Mouse (Mus musculus): ENCODE measurements around the gene Pak4. TPM values are rescaled to one million over a fixed set of nuclear protein-coding genes. Genes with fewer than 3 reads are reported as not detected.
"Not testable (repeated sequence)": the region's sequence is repeated elsewhere in the genome, so short reads cannot be mapped to it uniquely, and the experiment has no call there.

Pak4 gene
- polyA plus RNA-seq, 1 experiment from 2014 or later = 21.1 TPM

DNA sequence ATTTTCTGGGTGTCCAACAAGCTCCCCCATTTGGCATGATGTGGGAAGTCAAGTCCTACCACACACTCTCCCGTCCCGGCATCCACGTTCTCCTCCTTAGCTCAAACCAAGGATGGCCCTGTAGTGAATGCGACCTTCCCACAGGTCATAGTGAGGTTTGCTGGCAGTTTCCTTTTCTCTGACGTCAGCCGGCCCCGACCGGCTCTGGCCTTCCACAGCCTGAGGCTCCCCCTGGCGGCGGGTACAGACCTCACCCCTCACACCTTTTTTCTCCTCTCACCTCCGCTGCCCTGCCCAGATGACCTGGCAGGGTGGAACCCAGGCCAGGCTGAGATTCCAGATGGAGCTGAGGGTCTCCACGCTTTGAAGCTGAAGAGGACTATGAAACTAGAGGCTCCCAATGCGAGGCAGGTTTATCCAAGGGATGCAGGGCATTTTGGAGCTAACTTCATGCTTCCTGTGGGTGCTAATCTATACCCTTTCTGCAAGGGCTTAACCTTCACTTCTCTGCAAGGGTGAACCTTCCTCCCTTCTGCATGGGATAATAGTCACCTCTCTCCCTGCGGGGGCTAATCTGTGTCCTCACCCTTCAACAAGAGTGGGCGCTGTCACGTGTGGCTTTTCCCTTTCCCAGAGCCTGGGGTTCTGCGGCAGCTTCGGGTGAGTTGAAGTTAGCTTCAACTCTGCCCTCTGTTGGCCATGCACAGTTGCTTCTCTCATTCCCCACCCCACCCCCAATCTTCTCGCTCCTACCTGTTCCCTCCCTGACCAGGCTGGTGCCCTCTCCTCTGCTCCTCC is 69.9 kb downstream of the Pak4 start:
- H3K9ac ChIP-seq (ENCODE audit: low read length) = no peak overlapping the region
- 0 out of 4 replicates have a peak, but pooled peaks cover 0 to 2% of the 10 kb centered on the region in 2 experiments for H3K4me1 ChIP-seq (ENCODE audit: control insufficient read depth in 2 of 2, insufficient read depth in 2 of 2, low read length in 2 of 2)
- no peaks in the 10 kb centered on the region for H3K36me3 ChIP-seq (ENCODE audit: control insufficient read depth, insufficient read depth, low read length)
- H3K4me2 ChIP-seq (ENCODE audit: low read length) = no peak overlapping the region
- no peak overlapping the region for H3K4me3 ChIP-seq (ENCODE audit: control insufficient read depth in 1 of 2, insufficient read depth in 1 of 2, low read depth in 1 of 2, low read length in 2 of 2)
- ATAC-seq (ENCODE audit: insufficient number of reproducible peaks, insufficient read depth, low FRiP score, low read depth) = 0 out of 2 replicates have a peak, but pooled peaks have one; percentile 17
- no peaks in the 10 kb centered on the region for H3K27me3 ChIP-seq (ENCODE audit: control insufficient read depth, insufficient read depth, low read length)
- no peak overlapping the region for H3K27ac ChIP-seq (replicated peaks in 1 of 2; ENCODE audit: control insufficient read depth in 1 of 2, insufficient read depth in 1 of 2, low read depth in 2 of 2, low read length in 2 of 2)
- H3K9me3 ChIP-seq (ENCODE audit: control insufficient read depth, low read length) = no peaks in the 10 kb centered on the region
- WGBS = 6% methylated on average over 19 of the region's 19 CpGs

DNA sequence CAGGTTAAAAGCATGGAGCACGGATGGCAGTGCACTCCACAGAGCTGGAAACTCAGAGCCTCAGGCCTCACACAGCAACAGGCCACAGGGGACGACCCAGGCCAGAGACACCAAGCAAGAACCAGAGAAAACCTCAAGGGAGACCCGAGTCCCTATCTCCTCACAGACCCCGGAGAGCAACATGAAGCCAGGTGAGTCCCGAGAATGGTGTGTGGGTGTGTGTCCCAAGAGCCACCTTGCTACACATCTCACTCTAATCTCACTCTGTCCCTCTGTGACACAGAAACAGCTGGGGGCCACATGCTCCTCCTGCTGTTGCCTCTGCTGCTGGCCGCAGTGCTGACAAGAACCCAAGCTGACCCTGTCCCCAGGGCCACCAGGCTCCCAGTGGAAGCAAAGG is 75.4 kb downstream of the Pak4 start, which contains the start of gene Ifnl3:
Gene Ifnl3 (plus strand): TSS at position 301 of the 400 bp plus-strand sequence.
- not testable (repeated sequence) for H3K9ac ChIP-seq (ENCODE audit: low read length); ATAC-seq (ENCODE audit: insufficient number of reproducible peaks, insufficient read depth, low FRiP score, low read depth); H3K9me3 ChIP-seq (ENCODE audit: control insufficient read depth, low read length); H3K27ac ChIP-seq (replicated peaks in 1 of 2; ENCODE audit: control insufficient read depth in 1 of 2, insufficient read depth in 1 of 2, low read depth in 2 of 2, low read length in 2 of 2); H3K4me3 ChIP-seq (ENCODE audit: control insufficient read depth in 1 of 2, insufficient read depth in 1 of 2, low read depth in 1 of 2, low read length in 2 of 2); H3K27me3 ChIP-seq (ENCODE audit: control insufficient read depth, insufficient read depth, low read length); H3K4me1 ChIP-seq (ENCODE audit: control insufficient read depth in 2 of 2, insufficient read depth in 2 of 2, low read length in 2 of 2); H3K36me3 ChIP-seq (ENCODE audit: control insufficient read depth, insufficient read depth, low read length); H3K4me2 ChIP-seq (ENCODE audit: low read length)
- WGBS = 55% methylated on average over 5 of the region's 6 CpGs

GRCm38 (mm10) chr7:28511441-28511840 is 86.5 kb downstream of the Pak4 start:
- ATAC-seq (ENCODE audit: insufficient number of reproducible peaks, insufficient read depth, low FRiP score, low read depth) = no peak
- Histone ChIP-seq H3K27ac (replicated peaks in 1 of 2; ENCODE audit: control insufficient read depth in 1 of 2, insufficient read depth in 1 of 2, low read depth in 2 of 2, low read length in 2 of 2) (no peak overlapping the region), H3K4me3 (ENCODE audit: control insufficient read depth in 1 of 2, insufficient read depth in 1 of 2, low read depth in 1 of 2, low read length in 2 of 2) (no peak overlapping the region), H3K4me2 (ENCODE audit: low read length) (no peak overlapping the region), H3K9ac (ENCODE audit: low read length) (no peak overlapping the region), H3K27me3 (ENCODE audit: control insufficient read depth, insufficient read depth, low read length) (no peaks in the 10 kb centered on the region), H3K4me1 (ENCODE audit: control insufficient read depth in 2 of 2, insufficient read depth in 2 of 2, low read length in 2 of 2) (no peaks in the 10 kb centered on the region), H3K36me3 (ENCODE audit: control insufficient read depth, insufficient read depth, low read length) (no peaks in the 10 kb centered on the region), H3K9me3 (ENCODE audit: control insufficient read depth, low read length) (no peaks in the 10 kb centered on the region)
- 65% methylated on average over 8 of the region's 8 CpGs for WGBS

DNA sequence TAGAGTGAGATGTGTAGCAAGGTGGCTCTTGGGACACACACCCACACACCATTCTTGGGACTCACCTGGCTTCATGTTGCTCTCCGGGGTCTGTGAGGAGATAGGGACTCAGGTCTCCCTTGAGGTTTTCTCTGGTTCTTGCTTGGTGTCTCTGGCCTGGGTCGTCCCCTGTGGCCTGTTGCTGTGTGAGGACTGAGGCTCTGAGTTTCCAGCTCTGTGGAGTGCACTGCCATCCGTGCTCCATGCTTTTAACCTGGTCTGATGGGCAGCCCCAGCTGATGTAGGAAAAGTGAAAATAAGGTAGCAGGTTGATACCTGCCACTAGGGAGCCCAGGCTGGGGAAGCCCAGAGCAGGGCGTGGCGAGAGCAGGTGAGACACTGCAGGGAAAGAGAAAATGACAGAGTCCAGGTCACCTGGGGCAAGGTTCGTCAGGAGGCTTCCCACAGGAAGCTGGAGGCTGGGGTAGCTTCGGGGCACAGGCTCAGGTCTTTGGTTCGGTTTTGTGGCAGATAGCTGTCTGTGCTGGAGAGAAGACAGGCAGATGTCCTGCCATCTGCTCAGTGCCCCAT is 87.5 kb downstream of the Pak4 start, which contains the start of gene Ifnl2:
Gene Ifnl2 (minus strand): TSS at position 51 of the 570 bp plus-strand sequence.
- H3K27ac ChIP-seq (replicated peaks in 1 of 2; ENCODE audit: control insufficient read depth in 1 of 2, insufficient read depth in 1 of 2, low read depth in 2 of 2, low read length in 2 of 2); ATAC-seq (ENCODE audit: insufficient number of reproducible peaks, insufficient read depth, low FRiP score, low read depth); H3K4me1 ChIP-seq (ENCODE audit: control insufficient read depth in 2 of 2, insufficient read depth in 2 of 2, low read length in 2 of 2); H3K27me3 ChIP-seq (ENCODE audit: control insufficient read depth, insufficient read depth, low read length); H3K9me3 ChIP-seq (ENCODE audit: control insufficient read depth, low read length); H3K36me3 ChIP-seq (ENCODE audit: control insufficient read depth, insufficient read depth, low read length); H3K9ac ChIP-seq (ENCODE audit: low read length); H3K4me2 ChIP-seq (ENCODE audit: low read length); H3K4me3 ChIP-seq (ENCODE audit: control insufficient read depth in 1 of 2, insufficient read depth in 1 of 2, low read depth in 1 of 2, low read length in 2 of 2): not testable (repeated sequence)
- 46% methylated on average over 8 of the region's 8 CpGs for WGBS

GRCm38 (mm10) chr7:28509121-28509520 is 88.9 kb downstream of the Pak4 start:
- H3K9me3 ChIP-seq (ENCODE audit: control insufficient read depth, low read length); H3K36me3 ChIP-seq (ENCODE audit: control insufficient read depth, insufficient read depth, low read length); H3K9ac ChIP-seq (ENCODE audit: low read length); H3K4me1 ChIP-seq (ENCODE audit: control insufficient read depth in 2 of 2, insufficient read depth in 2 of 2, low read length in 2 of 2); H3K4me2 ChIP-seq (ENCODE audit: low read length); H3K27me3 ChIP-seq (ENCODE audit: control insufficient read depth, insufficient read depth, low read length); H3K27ac ChIP-seq (replicated peaks in 1 of 2; ENCODE audit: control insufficient read depth in 1 of 2, insufficient read depth in 1 of 2, low read depth in 2 of 2, low read length in 2 of 2); H3K4me3 ChIP-seq (ENCODE audit: control insufficient read depth in 1 of 2, insufficient read depth in 1 of 2, low read depth in 1 of 2, low read length in 2 of 2): not testable (repeated sequence)
- peak; percentile 23; the same call in 1 of the 2 replicates for ATAC-seq (ENCODE audit: insufficient number of reproducible peaks, insufficient read depth, low FRiP score, low read depth)
- WGBS = no CpG with 5 or more reads among the region's 2 CpGs

Small RNA genes within 50 kb of the gene (microRNA-seq; reads per million reads assigned to microRNA genes)
- not detected for gene Mir7049

Other genes with a start within 250 kb of the Pak4 start
- gene Rps16, start 247.5 kb downstream of the Pak4 start, polyA plus RNA-seq (2014; fragmentation: Nextera tagmentation; extraction: Ambion mirVana) = 731 and 789 TPM in 2 replicates
- 32.9 and 35.6 TPM in 2 replicates for gene Plekhg2, start 225.6 kb downstream of the Pak4 start, polyA plus RNA-seq (2014; fragmentation: Nextera tagmentation; extraction: Ambion mirVana)
- 10.1 and 12.2 TPM in 2 replicates for gene Zfp36, start 217.9 kb downstream of the Pak4 start, polyA plus RNA-seq (2014; fragmentation: Nextera tagmentation; extraction: Ambion mirVana)
- gene Med29, start 205.5 kb downstream of the Pak4 start, polyA plus RNA-seq (2014; fragmentation: Nextera tagmentation; extraction: Ambion mirVana) = 50.9 and 57.7 TPM in 2 replicates
- 61.9 and 62.5 TPM in 2 replicates for gene Paf1, start 205.2 kb downstream of the Pak4 start, polyA plus RNA-seq (2014; fragmentation: Nextera tagmentation; extraction: Ambion mirVana)
- gene Gmfg, start 160.7 kb downstream of the Pak4 start, polyA plus RNA-seq (2014; fragmentation: Nextera tagmentation; extraction: Ambion mirVana) = 8.4 and 8.6 TPM in 2 replicates
- gene Lrfn1, start 146.2 kb downstream of the Pak4 start, polyA plus RNA-seq (2014; fragmentation: Nextera tagmentation; extraction: Ambion mirVana) = 1.6 and 2.1 TPM in 2 replicates
- not detected in 2 replicates for gene Ifnl2, start 87.7 kb downstream of the Pak4 start, polyA plus RNA-seq (2014; fragmentation: Nextera tagmentation; extraction: Ambion mirVana)
- not detected in 2 replicates for gene Ifnl3, start 75.3 kb downstream of the Pak4 start, polyA plus RNA-seq (2014; fragmentation: Nextera tagmentation; extraction: Ambion mirVana)
- not detected in 2 replicates for gene Sycn, start 57.3 kb downstream of the Pak4 start, polyA plus RNA-seq (2014; fragmentation: Nextera tagmentation; extraction: Ambion mirVana)
- gene Nccrp1, start 50.9 kb downstream of the Pak4 start, polyA plus RNA-seq (2014; fragmentation: Nextera tagmentation; extraction: Ambion mirVana) = not detected in 2 replicates
- gene Samd4b, start within 50 bp of the Pak4 start, polyA plus RNA-seq (2014; fragmentation: Nextera tagmentation; extraction: Ambion mirVana) = 23.5 and 25.2 TPM in 2 replicates
- not detected in 2 replicates for gene Acp7, start 33.1 kb upstream of the Pak4 start, polyA plus RNA-seq (2014; fragmentation: Nextera tagmentation; extraction: Ambion mirVana)
- gene Fbxo27, start 94.7 kb upstream of the Pak4 start, polyA plus RNA-seq (2014; fragmentation: Nextera tagmentation; extraction: Ambion mirVana) = 3.7 and 4.2 TPM in 2 replicates
- 8.0 and 8.6 TPM in 2 replicates for gene Fbxo17, start 118.6 kb upstream of the Pak4 start, polyA plus RNA-seq (2014; fragmentation: Nextera tagmentation; extraction: Ambion mirVana)
- gene Mrps12, start 143.6 kb upstream of the Pak4 start, polyA plus RNA-seq (2014; fragmentation: Nextera tagmentation; extraction: Ambion mirVana) = 129 and 135 TPM in 2 replicates
- 18.8 and 20.3 TPM in 2 replicates for gene Sars2, start 143.8 kb upstream of the Pak4 start, polyA plus RNA-seq (2014; fragmentation: Nextera tagmentation; extraction: Ambion mirVana)
- gene Ccer2, start 158.0 kb upstream of the Pak4 start, polyA plus RNA-seq (2014; fragmentation: Nextera tagmentation; extraction: Ambion mirVana) = not detected in 2 replicates
- gene Sirt2, start 168.6 kb upstream of the Pak4 start, polyA plus RNA-seq (2014; fragmentation: Nextera tagmentation; extraction: Ambion mirVana) = 56.4 and 57.7 TPM in 2 replicates
- gene Nfkbib, start 169.3 kb upstream of the Pak4 start, polyA plus RNA-seq (2014; fragmentation: Nextera tagmentation; extraction: Ambion mirVana) = 25.7 and 29.5 TPM in 2 replicates
- gene Rinl, start 190.8 kb upstream of the Pak4 start, polyA plus RNA-seq (2014; fragmentation: Nextera tagmentation; extraction: Ambion mirVana) = 2.1 and 3.7 TPM in 2 replicates
- gene Hnrnpl, start 210.4 kb upstream of the Pak4 start, polyA plus RNA-seq (2014; fragmentation: Nextera tagmentation; extraction: Ambion mirVana) = 151 and 155 TPM in 2 replicates
- 252 and 254 TPM in 2 replicates for gene Ech1, start 227.0 kb upstream of the Pak4 start, polyA plus RNA-seq (2014; fragmentation: Nextera tagmentation; extraction: Ambion mirVana)
- gene Lgals4, start 235.7 kb upstream of the Pak4 start, polyA plus RNA-seq (2014; fragmentation: Nextera tagmentation; extraction: Ambion mirVana) = 4.7 and 4.8 TPM in 2 replicates

All from heart, embryonic 14.5 days (tissue).